Mouse (Mus musculus) hindbrain, embryonic 13.5 days (tissue): ENCODE results near the gene Arhgap21. TPM values are rescaled to one million over a fixed set of nuclear protein-coding genes. Genes with fewer than 3 reads are reported as not detected.

ENCODE experiments used
- ATAC-seq: fragments of 200-750 bp; cut with Nextera tagmentation; 2 replicates; pipeline ENCODE4 v1.8.0; 2017; ENCODE audit warnings: moderate TSS enrichment; ENCODE audit not compliant: low FRiP score
- H3K27ac ChIP-seq: fragments of 300-500 bp; sonication (generic); 2 replicates; pipeline ENCODE4 v1.5.1; 2015; ENCODE audit warnings: inconsistent platforms, mild to moderate bottlenecking, moderate library complexity
- H3K27me3 ChIP-seq: fragments of 300-500 bp; sonication (generic); 2 replicates; pipeline ENCODE4 v1.6.1; 2015; ENCODE audit warnings: mild to moderate bottlenecking, inconsistent platforms
- H3K36me3 ChIP-seq: fragments of 300-500 bp; sonication (generic); 2 replicates; pipeline ENCODE4 v1.6.1; 2015; ENCODE audit warnings: mild to moderate bottlenecking, inconsistent platforms
- H3K4me1 ChIP-seq: fragments of 300-500 bp; sonication (generic); replicated peaks from 2 replicates; pipeline ENCODE4 v1.6.1; 2015; ENCODE audit warnings: inconsistent platforms
- H3K4me2 ChIP-seq: fragments of 300-500 bp; sonication (generic); 2 replicates; pipeline ENCODE4 v1.6.1; 2015; ENCODE audit warnings: inconsistent platforms, mild to moderate bottlenecking, moderate library complexity
- H3K4me3 ChIP-seq: fragments of 300-500 bp; sonication (generic); 2 replicates; pipeline ENCODE4 v1.5.1; 2015; ENCODE audit warnings: mild to moderate bottlenecking, inconsistent platforms
- H3K9ac ChIP-seq: fragments of 300-500 bp; sonication (generic); 2 replicates; pipeline ENCODE4 v1.6.1; 2015; ENCODE audit warnings: mild to moderate bottlenecking, inconsistent platforms
- H3K9me3 ChIP-seq: fragments of 300-500 bp; sonication (generic); 2 replicates; pipeline ENCODE4 v1.6.1; 2016; ENCODE audit warnings: inconsistent platforms
- WGBS: fragments of 180-500 bp; shearing (Covaris S2); methylation state at CpG from one replicate; pipeline ENCODE4 v1.1.7; 2015; 5-methylcytosine and 5-hydroxymethylcytosine counted together
- polyA plus RNA-seq: library from polyadenylated mRNA; unstranded; fragments of >200 nt; fragmentation: Nextera tagmentation; extraction: Ambion mirVana; gene quantifications from 2 replicates; pipeline ENCODE4 v1.2.1, GENCODE M21; 2015

The Arhgap21 gene
- polyA plus RNA-seq, 1 experiment from 2014 or later: 35.6 TPM

GRCm38 (mm10) chr2:20864569-20864968 is 104.1 kb downstream of the Arhgap21 start:
- ATAC-seq: no peak
- H3K4me2 ChIP-seq: no peak overlapping the region
- H3K36me3 ChIP-seq: peaks cover 63% of the 10 kb centered on the region
- WGBS: 92% methylated on average over 2 of the region's 2 CpGs
- 0 out of 2 replicates have a peak, but pooled peaks cover 3% of the 10 kb centered on the region for H3K4me1 ChIP-seq
- no peaks in the 10 kb centered on the region for H3K9me3 ChIP-seq
- no peaks in the 10 kb centered on the region for H3K27me3 ChIP-seq
- H3K4me3 ChIP-seq: no peak overlapping the region
- H3K27ac ChIP-seq: no peak overlapping the region
- no peak overlapping the region for H3K9ac ChIP-seq

DNA sequence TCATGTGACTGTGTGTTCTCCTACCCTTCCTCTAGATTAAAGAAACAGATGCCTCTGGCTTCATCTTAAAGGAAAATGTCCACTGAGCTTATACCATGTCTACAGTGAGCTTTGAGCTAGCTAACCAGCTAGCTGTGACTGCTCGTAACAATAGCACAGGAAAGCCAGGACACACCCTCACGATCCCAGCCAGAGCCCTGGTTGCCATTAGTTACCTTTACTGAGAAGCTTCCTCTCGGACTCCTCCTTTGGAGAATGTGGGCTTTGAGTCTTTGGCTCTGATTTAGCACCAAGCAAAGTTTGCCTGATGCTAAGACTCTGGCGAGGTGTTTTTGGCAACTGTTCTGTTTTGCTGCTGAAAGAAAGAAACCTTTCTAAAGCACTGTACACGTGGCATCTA is 107.9 kb downstream of the Arhgap21 start:
- 77% methylated on average over 5 of the region's 5 CpGs for WGBS
- Histone ChIP-seq H3K27ac (no peak overlapping the region), H3K4me3 (no peak overlapping the region), H3K27me3 (no peaks in the 10 kb centered on the region), H3K4me2 (no peak overlapping the region), H3K4me1 (0 out of 2 replicates have a peak, but pooled peaks cover under 1% of the 10 kb centered on the region), H3K36me3 (peaks cover 82% of the 10 kb centered on the region), H3K9me3 (no peaks in the 10 kb centered on the region), H3K9ac (no peak overlapping the region)
- ATAC-seq: no peak

GRCm38 (mm10) chr2:20849346-20849745 is 119.3 kb downstream of the Arhgap21 start:
- H3K9ac ChIP-seq: no peak overlapping the region
- H3K4me3 ChIP-seq: no peak overlapping the region
- peak; percentile 49 for ATAC-seq
- H3K36me3 ChIP-seq: peaks cover 77% of the 10 kb centered on the region
- H3K9me3 ChIP-seq: no peaks in the 10 kb centered on the region
- no peak overlapping the region for H3K27ac ChIP-seq
- no peaks in the 10 kb centered on the region for H3K27me3 ChIP-seq
- WGBS: 56% methylated on average over 18 of the region's 18 CpGs
- H3K4me1 ChIP-seq: no peaks in the 10 kb centered on the region; the same call in 1 of the 2 replicates
- no peak overlapping the region for H3K4me2 ChIP-seq

GRCm38 (mm10) chr2:20831608-20832406 is 136.9 kb downstream of the Arhgap21 start:
- no peak for ATAC-seq
- 74% methylated on average over 3 of the region's 3 CpGs for WGBS
- no peak overlapping the region for H3K27ac ChIP-seq

GRCm38 (mm10) chr2:20830882-20831281 is 137.8 kb downstream of the Arhgap21 start:
- Histone ChIP-seq H3K9ac (no peak overlapping the region), H3K9me3 (no peaks in the 10 kb centered on the region), H3K27me3 (no peaks in the 10 kb centered on the region), H3K36me3 (no peaks in the 10 kb centered on the region), H3K27ac (no peak overlapping the region), H3K4me2 (no peak overlapping the region), H3K4me3 (no peak overlapping the region), H3K4me1 (no peaks in the 10 kb centered on the region)
- no peak for ATAC-seq
- 77% methylated on average over 3 of the region's 3 CpGs for WGBS

More at GRCm38 (mm10) chr2:20831608-20832406, 136.9 kb downstream of the Arhgap21 start:
- Histone ChIP-seq H3K4me3 (no peak overlapping the region), H3K4me1 (no peaks in the 10 kb centered on the region), H3K27me3 (no peaks in the 10 kb centered on the region), H3K36me3 (no peaks in the 10 kb centered on the region), H3K9me3 (no peaks in the 10 kb centered on the region), H3K4me2 (no peak overlapping the region), H3K9ac (no peak overlapping the region)

- H3K9me3 ChIP-seq: no peaks in the 10 kb centered on the region
- no peak overlapping the region for H3K4me3 ChIP-seq
- no peak overlapping the region for H3K4me2 ChIP-seq
- no peaks in the 10 kb centered on the region for H3K36me3 ChIP-seq
- no peaks in the 10 kb centered on the region for H3K4me1 ChIP-seq
- no peak overlapping the region for H3K27ac ChIP-seq
- no peak for ATAC-seq
- no peak overlapping the region for H3K9ac ChIP-seq
- H3K27me3 ChIP-seq: no peaks in the 10 kb centered on the region
These were observed 142.4 kb downstream of the Arhgap21 start for GRCm38 (mm10) chr2:20826258-20826657.

DNA sequence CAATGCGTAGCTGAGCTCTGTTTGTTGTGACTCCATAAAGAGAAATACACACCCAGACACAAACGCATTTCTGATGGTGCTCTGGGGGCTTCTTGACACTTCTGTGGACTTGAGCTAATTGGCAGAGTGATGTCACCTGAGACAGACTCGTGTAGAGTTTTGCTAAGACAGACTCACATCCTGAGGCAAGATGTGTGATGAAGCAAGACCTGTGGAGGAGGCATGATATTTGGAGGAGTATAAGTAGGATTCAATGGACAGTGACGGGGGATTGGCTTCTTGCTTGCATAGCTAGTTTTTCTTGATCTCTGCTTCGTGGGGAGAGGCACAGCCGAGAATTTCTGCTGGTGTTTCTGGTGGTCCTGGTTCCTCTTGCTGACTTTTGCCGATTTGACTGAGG is 150.5 kb downstream of the Arhgap21 start:
- no peaks in the 10 kb centered on the region for H3K9me3 ChIP-seq
- ATAC-seq: no peak
- H3K36me3 ChIP-seq: no peaks in the 10 kb centered on the region
- no peak overlapping the region for H3K9ac ChIP-seq
- no peak overlapping the region for H3K4me3 ChIP-seq
- H3K27ac ChIP-seq: no peak overlapping the region
- H3K4me2 ChIP-seq: no peak overlapping the region
- H3K4me1 ChIP-seq: no peaks in the 10 kb centered on the region
- 91% methylated on average over 7 of the region's 7 CpGs for WGBS
- H3K27me3 ChIP-seq: no peaks in the 10 kb centered on the region

DNA sequence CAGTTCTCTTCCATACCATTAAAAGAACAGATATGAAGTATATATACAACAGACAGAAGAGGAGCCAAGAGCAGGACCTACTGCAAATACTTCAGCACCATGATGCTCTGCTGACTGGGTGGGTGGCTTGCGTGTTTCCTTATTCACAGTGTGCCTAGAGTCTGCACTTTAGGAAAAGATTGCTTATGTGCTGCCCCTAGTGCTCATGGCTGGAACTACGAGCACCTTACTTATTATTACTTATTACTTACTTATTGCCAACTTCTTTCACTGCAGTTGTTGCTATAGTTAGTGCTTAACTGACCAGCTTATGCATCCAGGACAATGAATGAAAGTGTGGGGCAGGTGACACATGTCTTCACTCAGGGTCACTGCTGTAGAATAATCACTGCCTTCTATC is 154.7 kb downstream of the Arhgap21 start:
- Histone ChIP-seq H3K27ac (no peak overlapping the region), H3K4me1 (no peaks in the 10 kb centered on the region), H3K36me3 (no peaks in the 10 kb centered on the region), H3K9me3 (no peaks in the 10 kb centered on the region), H3K27me3 (no peaks in the 10 kb centered on the region), H3K9ac (no peak overlapping the region), H3K4me2 (no peak overlapping the region), H3K4me3 (no peak overlapping the region)
- WGBS: 87% methylated on average over 2 of the region's 2 CpGs
- no peak for ATAC-seq

GRCm38 (mm10) chr2:20811506-20811905 is 157.2 kb downstream of the Arhgap21 start:
- Histone ChIP-seq H3K4me3 (no peak overlapping the region), H3K9ac (no peak overlapping the region), H3K27me3 (no peaks in the 10 kb centered on the region), H3K27ac (no peak overlapping the region), H3K4me1 (no peaks in the 10 kb centered on the region), H3K36me3 (no peaks in the 10 kb centered on the region), H3K9me3 (no peaks in the 10 kb centered on the region), H3K4me2 (no peak overlapping the region)
- ATAC-seq: no peak
- 83% methylated on average over 8 of the region's 8 CpGs for WGBS

DNA sequence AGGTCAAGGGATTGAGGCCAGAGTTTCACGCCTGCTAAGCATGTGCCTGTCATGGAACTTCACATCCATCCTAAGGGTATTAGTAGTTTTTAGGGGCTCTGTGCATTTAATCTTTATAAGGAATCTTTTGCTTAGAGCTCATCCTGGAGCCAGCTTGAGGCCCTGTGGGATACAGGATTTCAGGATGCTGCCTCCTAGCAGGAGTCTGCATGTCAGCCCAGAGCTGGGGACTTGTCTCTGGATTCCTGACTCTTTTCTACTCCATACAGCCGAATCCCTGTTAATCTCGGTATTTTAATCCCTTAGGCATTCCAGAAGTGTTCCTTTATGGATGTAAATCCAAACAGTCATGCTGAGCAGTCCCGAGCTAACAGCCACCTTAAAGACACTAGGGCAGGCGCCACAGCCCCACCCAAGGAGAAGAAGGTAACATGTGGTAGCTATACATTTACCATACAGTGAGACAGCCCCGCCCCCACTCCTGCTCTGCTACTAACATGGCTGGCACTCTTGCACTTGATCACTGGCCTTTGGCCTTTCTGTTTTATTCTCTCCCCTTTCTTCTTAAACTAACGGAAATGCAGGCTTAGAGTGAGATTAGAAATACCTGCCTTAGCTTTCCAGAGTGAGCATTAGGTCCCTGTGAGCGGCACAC is 167.3 kb downstream of the Arhgap21 start:
- no peak overlapping the region for H3K9ac ChIP-seq
- H3K4me2 ChIP-seq: no peak overlapping the region
- H3K36me3 ChIP-seq: no peaks in the 10 kb centered on the region
- ATAC-seq: no peak
- no peaks in the 10 kb centered on the region for H3K27me3 ChIP-seq
- no peak overlapping the region for H3K27ac ChIP-seq
- H3K4me1 ChIP-seq: no peaks in the 10 kb centered on the region
- H3K9me3 ChIP-seq: no peaks in the 10 kb centered on the region
- no peak overlapping the region for H3K4me3 ChIP-seq
- 86% methylated on average over 8 of the region's 8 CpGs for WGBS
